Mouse (Mus musculus) kidney, embryonic 14.5 days (tissue): ENCODE data around the gene Olfr97. TPM values are rescaled to one million over a fixed set of nuclear protein-coding genes. Genes with fewer than 3 reads are reported as not detected.

ENCODE experiments used
- ATAC-seq: fragments of 200-750 bp; cut with Nextera tagmentation; 2 replicates; pipeline ENCODE4 v1.8.0; 2017; ENCODE audit warnings: moderate number of reproducible peaks, mild to moderate bottlenecking, moderate TSS enrichment, moderate library complexity; ENCODE audit not compliant: low FRiP score, low TSS enrichment
- H3K27ac ChIP-seq: fragments of 300-500 bp; sonication (generic); 2 replicates; pipeline ENCODE4 v1.5.1; 2014; ENCODE audit warnings: low read depth, mild to moderate bottlenecking, low read length, moderate library complexity, mixed read lengths
- H3K27me3 ChIP-seq: fragments of 300-500 bp; sonication (generic); 2 replicates; pipeline ENCODE4 v1.6.1; 2014; ENCODE audit warnings: mild to moderate bottlenecking, low read length; ENCODE audit not compliant: control insufficient read depth, insufficient read depth
- H3K36me3 ChIP-seq: fragments of 300-500 bp; sonication (generic); 2 replicates; pipeline ENCODE4 v1.6.1; 2014; ENCODE audit warnings: low read length, mixed read lengths; ENCODE audit not compliant: control insufficient read depth, insufficient read depth
- H3K4me1 ChIP-seq: fragments of 300-500 bp; sonication (generic); 2 replicates; pipeline ENCODE4 v1.6.1; 2014; ENCODE audit warnings: low read length, mixed read lengths; ENCODE audit not compliant: control insufficient read depth, insufficient read depth
- H3K4me2 ChIP-seq: fragments of 300-500 bp; sonication (generic); replicated peaks from 2 replicates; pipeline ENCODE4 v1.6.1; 2014; ENCODE audit warnings: low read depth, mild to moderate bottlenecking, low read length
- H3K4me3 ChIP-seq: fragments of 300-500 bp; sonication (generic); 2 replicates; pipeline ENCODE4 v1.5.1; 2014; ENCODE audit warnings: mild to moderate bottlenecking, low read length
- H3K9ac ChIP-seq: fragments of 300-500 bp; sonication (generic); 2 replicates; pipeline ENCODE4 v1.6.1; 2014; ENCODE audit warnings: low read depth, mild to moderate bottlenecking, low read length, moderate library complexity
- H3K9me3 ChIP-seq: fragments of 300-500 bp; sonication (generic); 2 replicates; pipeline ENCODE4 v1.6.1; 2016; ENCODE audit warnings: low read length; ENCODE audit not compliant: control insufficient read depth
- WGBS: fragments of 180-500 bp; shearing (Covaris S2); extraction: QIAGEN DNeasy Blood & Tissue Kit; methylation state at CpG from one replicate; pipeline ENCODE4 v1.1.7; 2014; 5-methylcytosine and 5-hydroxymethylcytosine counted together
- polyA plus RNA-seq: library from polyadenylated mRNA; unstranded; fragments of >200 nt; fragmentation: Nextera tagmentation; extraction: Ambion mirVana; gene quantifications from 2 replicates; pipeline ENCODE4 v1.2.1, GENCODE M21; 2014

Gene Olfr97
- polyA plus RNA-seq, 1 experiment from 2014 or later: not detected

GRCm38 (mm10) chr17:37249460-37249859, 12.3 kb upstream of the Olfr97 start:
- H3K9me3 ChIP-seq: no peaks in the 10 kb centered on the region
- no peak overlapping the region for H3K9ac ChIP-seq
- no peaks in the 10 kb centered on the region for H3K36me3 ChIP-seq
- H3K27ac ChIP-seq: no peak overlapping the region
- H3K27me3 ChIP-seq: no peaks in the 10 kb centered on the region
- no peak overlapping the region for H3K4me2 ChIP-seq
- ATAC-seq: no peak
- no peaks in the 10 kb centered on the region for H3K4me1 ChIP-seq
- no peak overlapping the region for H3K4me3 ChIP-seq

- no peaks in the 10 kb centered on the region for H3K36me3 ChIP-seq
- 29% methylated on average over 5 of the region's 5 CpGs for WGBS
- H3K4me1 ChIP-seq: no peaks in the 10 kb centered on the region
- ATAC-seq: peak; percentile 85; the same call in 1 of the 2 replicates
- H3K27ac ChIP-seq: no peak overlapping the region
- H3K9ac ChIP-seq: no peak overlapping the region
- H3K27me3 ChIP-seq: no peaks in the 10 kb centered on the region
- H3K4me3 ChIP-seq: no peak overlapping the region
- no peak overlapping the region for H3K4me2 ChIP-seq
- no peaks in the 10 kb centered on the region for H3K9me3 ChIP-seq
Measured at GRCm38 (mm10) chr17:37246715-37247114, 9.6 kb upstream of the Olfr97 start.

GRCm38 (mm10) chr17:37242198-37242597, 5.1 kb upstream of the Olfr97 start:
- H3K9ac ChIP-seq: no peak overlapping the region
- H3K9me3 ChIP-seq: peaks cover 6% of the 10 kb centered on the region; the same call in 1 of the 2 replicates
- H3K36me3 ChIP-seq: no peaks in the 10 kb centered on the region
- no peak overlapping the region for H3K27ac ChIP-seq
- no peaks in the 10 kb centered on the region for H3K4me1 ChIP-seq
- ATAC-seq: no peak
- 51% methylated on average over 3 of the region's 3 CpGs for WGBS
- no peak overlapping the region for H3K4me2 ChIP-seq
- H3K27me3 ChIP-seq: no peaks in the 10 kb centered on the region
- H3K4me3 ChIP-seq: no peak overlapping the region

GRCm38 (mm10) chr17:37221879-37222278, 15.3 kb downstream of the Olfr97 start:
- H3K27ac ChIP-seq: no peak overlapping the region
- H3K4me2 ChIP-seq: no peak overlapping the region
- no peak for ATAC-seq
- WGBS: 23% methylated on average over 1 of the region's 1 CpGs
- no peaks in the 10 kb centered on the region for H3K27me3 ChIP-seq
- no peak overlapping the region for H3K9ac ChIP-seq
- no peaks in the 10 kb centered on the region for H3K36me3 ChIP-seq
- H3K4me1 ChIP-seq: no peaks in the 10 kb centered on the region
- H3K9me3 ChIP-seq: 0 out of 2 replicates have a peak, but pooled peaks cover 2% of the 10 kb centered on the region
- no peak overlapping the region for H3K4me3 ChIP-seq

GRCm38 (mm10) chr17:37219846-37220245, 17.3 kb downstream of the Olfr97 start, which contains the start of gene Olfr96:
Olfr96 (plus strand) TSS chr17:37220146.
- 69% methylated on average over 4 of the region's 4 CpGs for WGBS
- H3K27ac ChIP-seq: no peak within 1 kb of the TSS
- no peak for ATAC-seq
- H3K36me3 ChIP-seq: no peaks in the 10 kb centered on the region
- H3K4me1 ChIP-seq: no peaks in the 10 kb centered on the region
- no peak within 1 kb of the TSS for H3K4me3 ChIP-seq
- H3K9me3 ChIP-seq: 0 out of 2 replicates have a peak, but pooled peaks cover 2% of the 10 kb centered on the region
- H3K27me3 ChIP-seq: no peaks in the 10 kb centered on the region
- no peak within 1 kb of the TSS for H3K9ac ChIP-seq
- H3K4me2 ChIP-seq: no peak within 1 kb of the TSS

GRCm38 (mm10) chr17:37218486-37218885, 18.6 kb downstream of the Olfr97 start:
- Histone ChIP-seq H3K9ac (no peak overlapping the region), H3K4me2 (no peak overlapping the region), H3K4me1 (no peaks in the 10 kb centered on the region), H3K27ac (no peak overlapping the region), H3K36me3 (no peaks in the 10 kb centered on the region), H3K9me3 (0 out of 2 replicates have a peak, but pooled peaks cover 2% of the 10 kb centered on the region), H3K27me3 (no peaks in the 10 kb centered on the region), H3K4me3 (no peak overlapping the region)
- no peak for ATAC-seq
- WGBS: 87% methylated on average over 3 of the region's 3 CpGs

GRCm38 (mm10) chr17:37213018-37213417, 24.1 kb downstream of the Olfr97 start, which contains the start of gene Olfr95:
Olfr95 (minus strand) TSS chr17:37213118.
- WGBS: 73% methylated on average over 3 of the region's 3 CpGs

GRCm38 (mm10) chr17:37210884-37211768, 26.0 kb downstream of the Olfr97 start:
- H3K27me3 ChIP-seq: peaks cover 15% of the 10 kb centered on the region; the same call in 1 of the 2 replicates
- H3K9me3 ChIP-seq: no peaks in the 10 kb centered on the region
- ATAC-seq: no peak
- 0 out of 2 replicates have a peak overlapping the region, but pooled peaks have one; percentile 12 for H3K4me3 ChIP-seq
- no peak overlapping the region for H3K27ac ChIP-seq
- H3K4me2 ChIP-seq: peak overlapping the region; percentile 27
- no peaks in the 10 kb centered on the region for H3K4me1 ChIP-seq
- H3K9ac ChIP-seq: no peak overlapping the region
- no peaks in the 10 kb centered on the region for H3K36me3 ChIP-seq
- WGBS: 23% methylated on average over 40 of the region's 40 CpGs

More at GRCm38 (mm10) chr17:37213018-37213417, 24.1 kb downstream of the Olfr97 start, which contains the start of gene Olfr95:
- no peak within 1 kb of the TSS for H3K9ac ChIP-seq
- no peaks in the 10 kb centered on the region for H3K36me3 ChIP-seq
- 0 out of 2 replicates have a peak, but pooled peaks cover 2% of the 10 kb centered on the region for H3K9me3 ChIP-seq
- H3K4me2 ChIP-seq: no peak within 1 kb of the TSS
- peaks cover 15% of the 10 kb centered on the region; the same call in 1 of the 2 replicates for H3K27me3 ChIP-seq
- ATAC-seq: no peak
- H3K4me1 ChIP-seq: no peaks in the 10 kb centered on the region
- no peak within 1 kb of the TSS for H3K27ac ChIP-seq
- no peak within 1 kb of the TSS for H3K4me3 ChIP-seq

GRCm38 (mm10) chr17:37203917-37204236, 33.3 kb downstream of the Olfr97 start:
- H3K27ac ChIP-seq: no peak overlapping the region
- no peaks in the 10 kb centered on the region; the same call in 1 of the 2 replicates for H3K27me3 ChIP-seq
- H3K4me3 ChIP-seq: no peak overlapping the region
- H3K9ac ChIP-seq: no peak overlapping the region
- H3K4me1 ChIP-seq: no peaks in the 10 kb centered on the region
- H3K4me2 ChIP-seq: no peak overlapping the region
- peak; percentile 32; the same call in 1 of the 2 replicates for ATAC-seq
- no peaks in the 10 kb centered on the region for H3K9me3 ChIP-seq
- no peaks in the 10 kb centered on the region for H3K36me3 ChIP-seq
- 31% methylated on average over 3 of the region's 3 CpGs for WGBS
